Mouse (Mus musculus) olfactory bulb, adult 2 months (tissue): ENCODE measurements around the gene Frem3.

Source experiments
- CTCF ChIP-seq: fragments of 200-500 bp; IDR thresholded peaks from 2 replicates; pipeline ENCODE4 v1.5.1; 2012; ENCODE audit warnings: low read depth, mild to moderate bottlenecking, low read length, moderate library complexity; ENCODE audit not compliant: insufficient read depth
- POLR2A ChIP-seq: fragments of 200-500 bp; IDR thresholded peaks from 2 replicates; pipeline ENCODE4 v1.6.1; 2012; ENCODE audit warnings: mild to moderate bottlenecking, low read depth, low read length, moderate library complexity; ENCODE audit not compliant: insufficient read depth

- no peak for TF ChIP-seq POLR2A
- no peak for TF ChIP-seq CTCF
Measured at GRCm38 (mm10) chr8:80682594-80682993, 71.7 kb downstream of the Frem3 start.
